Mouse (Mus musculus) ES-E14 (cell line): ENCODE measurements around the gene Frg2f1.

Experiments
- HCFC1 ChIP-seq: IDR thresholded peaks from 2 replicates; pipeline ENCODE4 v1.6.1; 2012; ENCODE audit warnings: low read length, inconsistent platforms, borderline replicate concordance; ENCODE audit not compliant: insufficient read depth
- MAFK ChIP-seq: IDR thresholded peaks from 2 replicates; pipeline ENCODE4 v1.6.1; 2014; ENCODE audit warnings: mild to moderate bottlenecking, low read depth, low read length, inconsistent platforms; ENCODE audit not compliant: insufficient read depth
- ZC3H11A ChIP-seq: IDR thresholded peaks from 2 replicates; pipeline ENCODE4 v1.6.1; 2012; ENCODE audit warnings: low read depth, mild to moderate bottlenecking, inconsistent platforms, low read length, borderline replicate concordance
- ZNF384 ChIP-seq: IDR thresholded peaks from 2 replicates; pipeline ENCODE4 v1.6.1; 2012; ENCODE audit warnings: low read depth, low read length, inconsistent platforms

- no peak for TF ChIP-seq ZNF384
- TF ChIP-seq MAFK = no peak
- TF ChIP-seq HCFC1 = no peak
- TF ChIP-seq ZC3H11A = no peak
These were observed 27.1 kb upstream of the Frg2f1 start for GRCm38 (mm10) chr4:119566322-119566835.
